Comparison of ENCODE assay signal across 8 mouse cellular contexts in the genomic region with DNA sequence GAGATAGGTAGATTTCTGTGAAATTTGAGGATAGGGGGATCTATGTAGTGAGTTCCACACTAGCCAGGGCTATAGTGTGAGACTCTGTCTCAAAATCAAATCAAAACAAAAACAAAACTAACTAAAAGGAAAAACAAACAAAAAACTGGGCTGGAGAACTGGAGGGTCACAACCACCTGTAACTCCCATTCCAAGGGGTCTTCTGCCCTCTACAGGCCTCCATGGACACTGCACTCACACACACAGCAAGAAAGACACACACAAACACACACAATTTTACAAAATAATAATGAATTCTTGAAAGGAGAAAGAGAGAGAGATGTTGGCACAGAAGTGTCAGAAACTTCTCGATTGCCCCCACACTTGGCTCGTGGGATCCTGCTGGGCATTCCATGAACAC. TPM values are rescaled to one million over a fixed set of nuclear protein-coding genes. Genes with fewer than 3 reads are reported as not detected.
DNase-seq lines count a peak whose midpoint lies in the region; ATAC-seq and TF ChIP-seq lines count a peak whose summit lies in the region.

No protein-coding gene starts in this region.

- no peak overlapping the region for H3ac ChIP-seq in C2C12 (ENCODE audit: control insufficient read depth, insufficient read length, low read depth)

- no peaks in the 10 kb centered on the region for H3K27me3 ChIP-seq in intestine, postnatal 0 days (replicated peaks; ENCODE audit: control insufficient read depth, insufficient read depth, low read length)
- no peaks in the 10 kb centered on the region for H3K27me3 ChIP-seq in intestine, embryonic 15.5 days (replicated peaks)
- no peaks in the 10 kb centered on the region for H3K27me3 ChIP-seq in C2C12 (ENCODE audit: control insufficient read depth, insufficient read depth, insufficient read length)
- H3K27me3 ChIP-seq in midbrain, embryonic 11.5 days (ENCODE audit: control insufficient read depth, insufficient read depth, low read length): no peaks in the 10 kb centered on the region

- peak; percentile 66 for TF ChIP-seq CTCF in intestine, postnatal 0 days (IDR thresholded peaks at IDR 0.05; ENCODE audit: low read depth)
- peak; percentile 66 for TF ChIP-seq CTCF in C2C12 (IDR thresholded peaks at IDR 0.05; ENCODE audit: control insufficient read depth, insufficient read depth, insufficient read length)
- peak; percentile 50 for TF ChIP-seq CTCF in lung, adult 2 months (IDR thresholded peaks at IDR 0.05; ENCODE audit: insufficient read depth, low read length)

- peak; percentile 24 for DNase-seq in T-cell, adult 2 months (ENCODE audit: low spot score)
- DNase-seq in lung, adult 2 months: no peak
- DNase-seq in urinary bladder, adult 2 months (ENCODE audit: low spot score): no peak
- DNase-seq in frontal cortex, postnatal 36 days (ENCODE audit: low spot score in 2 of 2): no peak
- DNase-seq in midbrain, embryonic 11.5 days (ENCODE audit: low spot score, missing footprints): no peak

- H3K27ac ChIP-seq in intestine, postnatal 0 days (ENCODE audit: low read depth, low read length): no peak overlapping the region
- no peak overlapping the region for H3K27ac ChIP-seq in intestine, embryonic 15.5 days
- no peak overlapping the region for H3K27ac ChIP-seq in midbrain, embryonic 11.5 days (ENCODE audit: low read depth, low read length)

- no peaks in the 10 kb centered on the region for H3K4me1 ChIP-seq in intestine, postnatal 0 days (replicated peaks; ENCODE audit: control insufficient read depth, insufficient read depth, low read length)
- peaks cover 7% of the 10 kb centered on the region for H3K4me1 ChIP-seq in intestine, embryonic 15.5 days (replicated peaks)
- no peaks in the 10 kb centered on the region for H3K4me1 ChIP-seq in lung, adult 2 months (ENCODE audit: control insufficient read depth, insufficient read depth, low read length)
- H3K4me1 ChIP-seq in midbrain, embryonic 11.5 days (ENCODE audit: control insufficient read depth, insufficient read depth, low read length): no peaks in the 10 kb centered on the region

- H3K9me3 ChIP-seq in intestine, postnatal 0 days (ENCODE audit: control insufficient read depth): no peaks in the 10 kb centered on the region
- H3K9me3 ChIP-seq in intestine, embryonic 15.5 days: no peaks in the 10 kb centered on the region
- H3K9me3 ChIP-seq in midbrain, embryonic 11.5 days (ENCODE audit: control insufficient read depth, low read length): no peaks in the 10 kb centered on the region

- H3K4me2 ChIP-seq in intestine, postnatal 0 days (replicated peaks; ENCODE audit: low read depth): no peak overlapping the region
- no peak overlapping the region for H3K4me2 ChIP-seq in intestine, embryonic 15.5 days (replicated peaks)
- no peak overlapping the region for H3K4me2 ChIP-seq in midbrain, embryonic 11.5 days

- no peak overlapping the region for H3K4me3 ChIP-seq in intestine, postnatal 0 days (ENCODE audit: low read depth, low read length)
- H3K4me3 ChIP-seq in intestine, embryonic 15.5 days (replicated peaks): no peak overlapping the region
- H3K4me3 ChIP-seq in C2C12 (ENCODE audit: insufficient read depth, poor library complexity, severe bottlenecking): no peak overlapping the region
- no peak overlapping the region for H3K4me3 ChIP-seq in lung, adult 2 months (replicated peaks; ENCODE audit: extremely low read depth, low read depth, low read length)
- H3K4me3 ChIP-seq in midbrain, embryonic 11.5 days (ENCODE audit: low read depth, low read length): no peak overlapping the region

- WGBS in intestine, postnatal 0 days: 84% methylated on average over 2 of the region's 2 CpGs
- 89% methylated on average over 2 of the region's 2 CpGs for WGBS in intestine, embryonic 15.5 days
- 87% methylated on average over 2 of the region's 2 CpGs for WGBS in lung, adult 2 months
- 84% methylated on average over 2 of the region's 2 CpGs for WGBS in midbrain, embryonic 11.5 days

- no peaks in the 10 kb centered on the region for H3K36me3 ChIP-seq in intestine, postnatal 0 days (ENCODE audit: control insufficient read depth, insufficient read depth)
- no peaks in the 10 kb centered on the region for H3K36me3 ChIP-seq in intestine, embryonic 15.5 days
- H3K36me3 ChIP-seq in C2C12 (ENCODE audit: control insufficient read depth, insufficient read depth): no peaks in the 10 kb centered on the region
- no peaks in the 10 kb centered on the region for H3K36me3 ChIP-seq in midbrain, embryonic 11.5 days (ENCODE audit: control insufficient read depth, insufficient read depth, low read length)

- H3K9ac ChIP-seq in intestine, postnatal 0 days (ENCODE audit: low read depth, low read length): no peak overlapping the region
- no peak overlapping the region for H3K9ac ChIP-seq in intestine, embryonic 15.5 days
- H3K9ac ChIP-seq in midbrain, embryonic 11.5 days (ENCODE audit: low read length): no peak overlapping the region

- H3K79me2 ChIP-seq in C2C12 (ENCODE audit: control insufficient read depth, insufficient read depth): no peaks in the 10 kb centered on the region

- no peak for ATAC-seq in intestine, postnatal 0 days
- no peak for ATAC-seq in intestine, embryonic 15.5 days
- ATAC-seq in midbrain, embryonic 11.5 days (ENCODE audit: low FRiP score): no peak

- TF ChIP-seq POLR2A in lung, adult 2 months (IDR thresholded peaks at IDR 0.05; ENCODE audit: borderline replicate concordance, extremely low read depth, low read depth, low read length): no peak

- H3K79me3 ChIP-seq in C2C12 (ENCODE audit: low read depth): no peaks in the 10 kb centered on the region

TF ChIP-seq in C2C12, 6 proteins besides CTCF, POLR2A, EP300 and RAD21:
- TF ChIP-seq MYOD1 (IDR thresholded peaks at IDR 0.05; ENCODE audit: control insufficient read depth, insufficient read length, low read depth) (no peak), FOSL1 (IDR thresholded peaks at IDR 0.05; ENCODE audit: insufficient read depth, low read length, poor library complexity, severe bottlenecking) (no peak), USF1 (IDR thresholded peaks at IDR 0.05; ENCODE audit: low read depth) (no peak), CEBPB (IDR thresholded peaks at IDR 0.05; ENCODE audit: low read depth) (no peak), MAX (IDR thresholded peaks at IDR 0.05) (no peak), MYOG (IDR thresholded peaks at IDR 0.05; ENCODE audit: control insufficient read depth, extremely low read depth, insufficient read length) (no peak)

RNA-seq across cellular contexts. Expression of a gene that starts 47.0 kb away (rescaled TPM):
- 0.56 and 0.64 TPM in 2 replicates for polyA plus RNA-seq in intestine, postnatal 0 days (2015; fragmentation: Nextera tagmentation; extraction: Ambion mirVana)
- 1.5 and 1.7 TPM in 2 replicates for polyA plus RNA-seq in intestine, embryonic 15.5 days (2015; fragmentation: Nextera tagmentation; extraction: Ambion mirVana)
- polyA plus RNA-seq in C2C12 (2012; fragmentation: generic; extraction: Trizol): 0.23 TPM
- polyA plus RNA-seq in lung, adult 2 months (2012; rRNA removed): 15.3 and 18.3 TPM in 2 replicates
- polyA plus RNA-seq in urinary bladder, adult 2 months (2012; rRNA removed): 0.31 and 0.43 TPM in 2 replicates
- 0.91 and 1.1 TPM in 2 replicates for polyA plus RNA-seq in midbrain, embryonic 11.5 days (2014; fragmentation: Nextera tagmentation; extraction: Ambion mirVana)

RNA-seq across cellular contexts. Expression of a gene that starts 54.2 kb away (rescaled TPM):
- polyA plus RNA-seq in intestine, postnatal 0 days (2015; fragmentation: Nextera tagmentation; extraction: Ambion mirVana): 0.16 TPM in 1 of 2 replicates, not detected in the other
- 0.26 and 0.78 TPM in 2 replicates for polyA plus RNA-seq in intestine, embryonic 15.5 days (2015; fragmentation: Nextera tagmentation; extraction: Ambion mirVana)
- polyA plus RNA-seq in C2C12 (2012; fragmentation: generic; extraction: Trizol): 2.4 TPM
- polyA plus RNA-seq in lung, adult 2 months (2012; rRNA removed): 2.3 and 3.5 TPM in 2 replicates
- polyA plus RNA-seq in urinary bladder, adult 2 months (2012; rRNA removed): 0.30 and 0.62 TPM in 2 replicates
- 0.18 TPM in 1 of 2 replicates, not detected in the other for polyA plus RNA-seq in midbrain, embryonic 11.5 days (2014; fragmentation: Nextera tagmentation; extraction: Ambion mirVana)
